Mouse (Mus musculus): ENCODE results near the gene Prdm4. TPM values are rescaled to one million over a fixed set of nuclear protein-coding genes. Genes with fewer than 3 reads are reported as not detected.

Gene Prdm4
- polyA plus RNA-seq, 1 experiment from 2014 or later, result 7.3 TPM

DNA sequence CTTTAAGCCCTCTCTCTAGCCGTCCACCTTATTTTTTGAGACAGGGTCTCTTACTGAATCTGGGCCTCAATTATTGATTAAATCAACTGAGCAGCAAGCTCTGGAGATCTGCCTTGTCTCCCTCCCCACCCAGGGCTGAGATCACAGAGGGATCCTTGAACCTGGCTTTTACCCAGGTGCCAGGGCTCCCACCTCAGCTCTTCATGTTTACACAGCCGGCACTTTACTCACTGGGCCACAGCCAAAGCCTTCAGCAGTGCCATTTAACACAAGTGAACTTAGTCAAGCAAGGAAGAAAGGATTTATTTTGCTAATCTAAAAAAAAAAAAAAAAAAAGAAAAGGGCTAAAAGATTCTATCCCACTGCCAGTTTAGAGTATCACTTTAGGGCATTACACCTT is 37.5 kb upstream of the Prdm4 start:
- H3K4me1 ChIP-seq (replicated peaks; ENCODE audit: control insufficient read depth, insufficient read depth, low read length), result no peaks in the 10 kb centered on the region
- WGBS, result 61% methylated on average over 2 of the region's 2 CpGs
- no peaks in the 10 kb centered on the region for H3K9me3 ChIP-seq (ENCODE audit: control insufficient read depth)
- no peak for TF ChIP-seq CTCF (IDR thresholded peaks at IDR 0.05; ENCODE audit: low read depth)
- H3K4me3 ChIP-seq (ENCODE audit: low read depth, low read length), result no peak overlapping the region
- H3K9ac ChIP-seq (ENCODE audit: low read depth, low read length), result no peak overlapping the region
- no peak for ATAC-seq
- H3K27ac ChIP-seq (ENCODE audit: low read depth, low read length), result no peak overlapping the region
- H3K4me2 ChIP-seq (replicated peaks; ENCODE audit: low read depth), result no peak overlapping the region
- H3K27me3 ChIP-seq (replicated peaks; ENCODE audit: control insufficient read depth, insufficient read depth, low read length), result no peaks in the 10 kb centered on the region
- H3K36me3 ChIP-seq (ENCODE audit: control insufficient read depth, insufficient read depth), result peaks cover 30% of the 10 kb centered on the region

DNA sequence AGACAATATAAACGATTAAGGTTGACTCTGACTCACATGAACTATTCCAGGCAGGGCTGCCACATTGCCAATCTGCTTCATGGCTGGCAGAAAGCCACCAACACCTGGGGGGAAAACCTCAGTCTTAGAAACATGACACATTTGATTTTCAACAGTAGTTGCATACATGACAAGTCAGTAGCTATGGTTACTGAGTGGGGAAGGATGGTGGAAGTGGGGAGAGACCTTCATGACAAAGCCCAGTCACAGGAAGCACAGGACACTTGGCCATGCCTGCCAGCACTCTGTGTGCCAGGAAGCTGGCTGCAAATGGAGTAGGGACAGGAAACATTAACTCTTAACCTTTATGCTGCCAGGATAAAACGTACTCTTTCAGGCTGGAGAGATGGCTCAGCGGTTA is 36.5 kb upstream of the Prdm4 start:
- no peak for TF ChIP-seq CTCF (IDR thresholded peaks at IDR 0.05; ENCODE audit: low read depth)
- H3K4me3 ChIP-seq (ENCODE audit: low read depth, low read length), result no peak overlapping the region
- no peak overlapping the region; the same call in none of the 2 replicates for H3K27ac ChIP-seq (ENCODE audit: low read depth, low read length)
- H3K36me3 ChIP-seq (ENCODE audit: control insufficient read depth, insufficient read depth), result peaks cover 40% of the 10 kb centered on the region
- no peaks in the 10 kb centered on the region for H3K27me3 ChIP-seq (replicated peaks; ENCODE audit: control insufficient read depth, insufficient read depth, low read length)
- no peaks in the 10 kb centered on the region for H3K9me3 ChIP-seq (ENCODE audit: control insufficient read depth)
- no peak for ATAC-seq
- WGBS, result 64% methylated on average over 3 of the region's 3 CpGs
- no peaks in the 10 kb centered on the region for H3K4me1 ChIP-seq (replicated peaks; ENCODE audit: control insufficient read depth, insufficient read depth, low read length)
- H3K9ac ChIP-seq (ENCODE audit: low read depth, low read length), result no peak overlapping the region
- H3K4me2 ChIP-seq (replicated peaks; ENCODE audit: low read depth), result no peak overlapping the region

GRCm38 (mm10) chr10:85951765-85952443 is 35.0 kb upstream of the Prdm4 start:
- no peaks in the 10 kb centered on the region for H3K4me1 ChIP-seq (replicated peaks; ENCODE audit: control insufficient read depth, insufficient read depth, low read length)
- H3K36me3 ChIP-seq (ENCODE audit: control insufficient read depth, insufficient read depth), result peaks cover 46% of the 10 kb centered on the region
- no peak overlapping the region for H3K9ac ChIP-seq (ENCODE audit: low read depth, low read length)
- H3K4me3 ChIP-seq (ENCODE audit: low read depth, low read length), result no peak overlapping the region
- no peaks in the 10 kb centered on the region for H3K9me3 ChIP-seq (ENCODE audit: control insufficient read depth)
- no peak for TF ChIP-seq CTCF (IDR thresholded peaks at IDR 0.05; ENCODE audit: low read depth)
- H3K27ac ChIP-seq (ENCODE audit: low read depth, low read length), result no peak overlapping the region
- H3K27me3 ChIP-seq (replicated peaks; ENCODE audit: control insufficient read depth, insufficient read depth, low read length), result no peaks in the 10 kb centered on the region
- ATAC-seq, result no peak
- WGBS, result 87% methylated on average over 6 of the region's 6 CpGs
- no peak overlapping the region for H3K4me2 ChIP-seq (replicated peaks; ENCODE audit: low read depth)

- WGBS, result 95% methylated on average over 8 of the region's 8 CpGs
- no peaks in the 10 kb centered on the region for H3K27me3 ChIP-seq (replicated peaks; ENCODE audit: control insufficient read depth, insufficient read depth, low read length)
- TF ChIP-seq CTCF (IDR thresholded peaks at IDR 0.05; ENCODE audit: low read depth), result no peak
- H3K4me3 ChIP-seq (ENCODE audit: low read depth, low read length), result no peak overlapping the region
- H3K27ac ChIP-seq (ENCODE audit: low read depth, low read length), result no peak overlapping the region
- ATAC-seq, result no peak
- H3K9ac ChIP-seq (ENCODE audit: low read depth, low read length), result no peak overlapping the region
- no peaks in the 10 kb centered on the region for H3K9me3 ChIP-seq (ENCODE audit: control insufficient read depth)
- H3K4me1 ChIP-seq (replicated peaks; ENCODE audit: control insufficient read depth, insufficient read depth, low read length), result no peaks in the 10 kb centered on the region
- H3K4me2 ChIP-seq (replicated peaks; ENCODE audit: low read depth), result no peak overlapping the region
- peaks cover 67% of the 10 kb centered on the region for H3K36me3 ChIP-seq (ENCODE audit: control insufficient read depth, insufficient read depth)
These were observed 31.7 kb upstream of the Prdm4 start for GRCm38 (mm10) chr10:85948483-85949196.

- peak; percentile 64 for ATAC-seq
- H3K4me2 ChIP-seq (replicated peaks; ENCODE audit: low read depth), result no peak overlapping the region
- H3K9me3 ChIP-seq (ENCODE audit: control insufficient read depth), result 0 out of 2 replicates have a peak, but pooled peaks cover 2% of the 10 kb centered on the region
- H3K27ac ChIP-seq (ENCODE audit: low read depth, low read length), result peak overlapping the region; percentile 31; the same call in 1 of the 2 replicates
- H3K4me3 ChIP-seq (ENCODE audit: low read depth, low read length), result no peak overlapping the region
- peaks cover 53% of the 10 kb centered on the region for H3K36me3 ChIP-seq (ENCODE audit: control insufficient read depth, insufficient read depth)
- 79% methylated on average over 6 of the region's 6 CpGs for WGBS
- TF ChIP-seq CTCF (IDR thresholded peaks at IDR 0.05; ENCODE audit: low read depth), result no peak
- H3K4me1 ChIP-seq (replicated peaks; ENCODE audit: control insufficient read depth, insufficient read depth, low read length), result no peaks in the 10 kb centered on the region
- no peak overlapping the region for H3K9ac ChIP-seq (ENCODE audit: low read depth, low read length)
- no peaks in the 10 kb centered on the region for H3K27me3 ChIP-seq (replicated peaks; ENCODE audit: control insufficient read depth, insufficient read depth, low read length)
These were observed 19.5 kb upstream of the Prdm4 start for GRCm38 (mm10) chr10:85936280-85936965.

- Histone ChIP-seq H3K36me3 (ENCODE audit: control insufficient read depth, insufficient read depth) (no peaks in the 10 kb centered on the region), H3K27ac (ENCODE audit: low read depth, low read length) (no peak overlapping the region), H3K4me1 (replicated peaks; ENCODE audit: control insufficient read depth, insufficient read depth, low read length) (0 out of 2 replicates have a peak, but pooled peaks cover 3% of the 10 kb centered on the region), H3K4me2 (replicated peaks; ENCODE audit: low read depth) (no peak overlapping the region), H3K9ac (ENCODE audit: low read depth, low read length) (no peak overlapping the region), H3K4me3 (ENCODE audit: low read depth, low read length) (no peak overlapping the region), H3K9me3 (ENCODE audit: control insufficient read depth) (no peaks in the 10 kb centered on the region), H3K27me3 (replicated peaks; ENCODE audit: control insufficient read depth, insufficient read depth, low read length) (peaks cover 12% of the 10 kb centered on the region)
- TF ChIP-seq CTCF (IDR thresholded peaks at IDR 0.05; ENCODE audit: low read depth), result no peak
- no peak for ATAC-seq
- WGBS, result 88% methylated on average over 9 of the region's 11 CpGs
These were observed 13.0 kb upstream of the Prdm4 start for GRCm38 (mm10) chr10:85929962-85930361.

Measured in intestine, postnatal 0 days (tissue).